Mouse (Mus musculus) v-Abl transformed pro-B cells (cell line): ENCODE measurements at regions not wholly inside any gene's neighbourhood (a gene's known extent, or its start where the extent isn't known, plus 50 kb on each side); places are given as distances from the start of the nearest gene placed in this dataset.
"Not testable (repeated sequence)": the region's sequence is repeated elsewhere in the genome, so short reads cannot be mapped to it uniquely, and the experiment has no call there.

Source experiments
- in situ Hi-C, 2 experiments: fragments of 400-800 bp; cut with MboI; formaldehyde crosslinking; loops; one replicate each; pipeline ENCODE4 v1.15.1; 2025; ENCODE audit not compliant: unreplicated experiment in 2 of 2

DNA sequence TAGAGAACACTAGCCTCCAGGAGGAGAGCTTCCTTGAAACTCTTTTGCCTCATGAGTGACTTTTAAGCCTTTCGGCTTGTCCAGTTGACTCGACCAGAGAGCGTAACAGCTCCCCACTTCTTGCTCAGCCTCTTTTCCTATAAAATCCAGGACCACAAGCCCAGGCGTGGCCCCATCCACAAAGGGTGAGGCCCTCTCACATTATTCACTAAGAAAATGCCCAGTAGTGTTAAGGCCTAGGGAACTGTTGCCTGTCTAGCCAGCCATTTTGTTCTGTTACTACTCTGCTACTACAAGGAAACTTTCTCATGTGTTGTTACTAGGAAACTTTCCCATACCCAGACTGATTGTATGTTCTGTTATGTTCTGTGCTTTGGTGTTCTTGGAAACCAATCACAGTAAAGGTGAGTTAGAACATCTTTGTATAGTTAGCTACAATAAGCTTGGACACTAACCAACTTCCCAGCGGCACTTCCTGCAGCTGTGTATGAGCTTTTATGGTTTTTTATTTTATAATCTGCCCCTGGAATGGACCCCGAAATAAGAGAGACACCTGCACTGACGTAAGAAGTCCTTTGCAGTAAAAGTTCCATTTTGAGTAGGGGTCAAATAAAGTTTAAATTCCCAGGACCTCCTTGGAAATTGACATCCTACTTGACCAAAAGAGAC, 162.1 kb downstream of the Akr1d1 start:
- in situ Hi-C loops: no loop called here

- in situ Hi-C loops: no loop called here
These were observed 162.8 kb downstream of the Akr1d1 start for GRCm38 (mm10) chr6:37692758-37693157.

GRCm38 (mm10) chr6:37696074-37696473, 166.1 kb downstream of the Akr1d1 start:
- in situ Hi-C loops: no loop called here

DNA sequence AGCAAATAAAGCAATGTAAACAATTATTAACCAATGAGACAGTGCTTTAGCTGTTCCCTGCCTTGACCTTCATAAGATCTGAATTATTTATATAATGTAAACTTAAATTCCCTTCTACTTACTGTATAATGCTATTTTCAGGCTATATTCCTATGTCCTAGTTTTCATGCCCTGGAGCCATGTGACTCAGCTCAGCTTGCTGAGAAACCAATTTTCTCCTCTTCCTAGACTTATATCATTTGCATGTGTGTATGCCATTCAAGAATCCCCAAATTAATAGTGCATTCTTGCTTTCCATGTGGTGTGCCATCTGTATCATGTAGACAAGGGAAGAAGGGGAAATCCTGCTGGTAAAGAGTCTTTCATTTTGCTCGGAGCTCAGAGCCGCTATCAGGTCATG, 166.7 kb upstream of the Trim24 start:
- in situ Hi-C loops: no loop called here

DNA sequence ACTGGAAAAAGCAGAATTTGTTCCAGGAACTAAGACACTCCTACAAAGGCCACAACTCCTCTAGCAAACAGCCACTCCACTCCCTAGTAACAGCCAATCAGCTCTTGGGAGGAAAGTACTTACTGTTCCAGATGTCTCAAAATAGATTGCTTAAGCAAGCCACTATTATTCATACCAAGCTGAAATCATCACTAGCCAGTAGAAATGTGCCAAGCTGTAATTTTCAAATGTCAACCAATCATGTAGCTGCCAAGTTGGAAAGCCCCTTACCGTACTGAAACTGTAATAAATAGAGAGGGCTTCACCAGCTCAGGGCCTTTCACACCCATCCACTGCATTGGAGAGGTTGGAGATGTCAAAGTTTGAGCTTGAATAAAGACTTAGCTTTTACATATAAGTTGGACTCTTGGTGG, 164.9 kb upstream of the Trim24 start:
- in situ Hi-C loops: no loop called here

DNA sequence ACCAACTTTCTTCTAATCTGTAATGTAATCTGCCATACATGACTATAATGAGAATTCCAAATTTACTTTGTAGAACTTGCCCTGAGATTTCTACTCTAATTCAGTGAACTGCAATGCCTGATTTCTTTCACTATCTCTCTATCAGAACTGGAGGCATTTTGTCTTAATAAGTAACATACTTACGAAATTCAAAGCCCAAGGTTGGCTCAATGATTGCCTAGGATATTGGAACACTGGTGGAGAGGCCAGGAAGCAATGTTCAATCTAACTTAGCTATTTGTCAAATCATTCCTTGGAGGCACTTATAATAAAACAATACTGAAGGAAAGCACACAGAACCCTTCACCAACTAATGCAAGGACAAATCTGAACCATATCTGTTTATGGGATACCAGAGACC, 162.9 kb upstream of the Trim24 start:
- in situ Hi-C loops: not testable (repeated sequence)

DNA sequence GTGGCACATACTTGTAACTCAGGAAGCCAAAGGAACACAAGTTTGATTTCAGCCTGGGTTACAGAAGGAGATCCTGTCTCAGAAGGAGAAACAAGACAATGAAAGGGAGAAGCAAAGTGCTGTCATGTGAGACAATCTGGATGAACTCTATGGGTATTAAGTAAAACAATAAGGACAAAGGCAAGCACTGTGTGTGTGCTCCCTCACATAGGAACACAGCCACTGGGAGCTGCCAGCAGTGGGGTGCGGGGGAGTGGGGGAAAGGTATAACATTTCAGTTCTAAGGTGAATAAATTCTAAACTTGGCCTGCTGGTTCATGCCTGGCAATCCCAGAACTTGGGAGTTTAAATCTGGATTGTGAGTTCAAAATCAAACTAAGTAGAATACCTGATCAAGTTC, 158.8 kb upstream of the Trim24 start:
- in situ Hi-C loops: loop anchor here (5.0 to 10.0 kb wide), 4 partner anchors 87 to 343 kb away; no protein-coding TSS in a partner anchor

GRCm38 (mm10) chr6:37713411-37713810, 157.2 kb upstream of the Trim24 start:
- in situ Hi-C loops: loop anchor here (5.0 to 10.0 kb wide), 4 partner anchors 89 to 341 kb away; no protein-coding TSS in a partner anchor

DNA sequence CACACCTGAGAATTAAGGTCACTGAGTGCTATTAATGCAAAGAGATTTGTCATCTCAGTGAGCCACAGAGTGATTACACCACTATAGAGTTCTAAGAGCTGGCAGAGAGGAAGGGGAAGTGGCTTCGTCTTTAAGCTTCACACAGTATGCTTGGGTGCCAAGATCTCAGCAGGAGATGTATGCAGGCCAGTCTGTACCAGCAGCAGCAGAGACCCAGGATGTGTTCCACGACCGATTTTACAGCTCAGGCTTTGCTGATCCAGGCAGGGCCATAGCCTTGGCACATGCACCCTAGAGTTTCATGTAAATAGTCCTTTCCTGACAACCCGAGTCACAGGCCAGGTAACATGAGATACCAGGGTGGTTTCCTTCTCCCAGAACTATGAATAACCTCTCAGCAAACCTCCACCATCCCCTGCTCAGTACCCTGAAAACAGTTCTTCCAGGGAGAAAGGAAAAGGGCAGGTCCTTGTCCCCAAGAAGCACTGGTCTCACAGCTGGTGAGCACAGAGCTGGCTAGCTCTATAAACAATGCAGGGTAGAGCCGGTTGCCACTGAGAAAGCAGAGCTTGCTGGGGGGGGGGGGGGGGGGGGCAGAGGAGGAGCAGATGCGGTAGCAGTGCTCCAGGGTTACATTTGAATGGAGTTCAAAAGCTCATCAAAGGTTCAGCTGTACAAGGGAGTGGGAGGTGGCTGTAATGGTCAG, 156.2 kb upstream of the Trim24 start:
- in situ Hi-C loops: loop anchor here (5.0 to 10.0 kb wide), 4 partner anchors 90 to 340 kb away; no protein-coding TSS in a partner anchor

DNA sequence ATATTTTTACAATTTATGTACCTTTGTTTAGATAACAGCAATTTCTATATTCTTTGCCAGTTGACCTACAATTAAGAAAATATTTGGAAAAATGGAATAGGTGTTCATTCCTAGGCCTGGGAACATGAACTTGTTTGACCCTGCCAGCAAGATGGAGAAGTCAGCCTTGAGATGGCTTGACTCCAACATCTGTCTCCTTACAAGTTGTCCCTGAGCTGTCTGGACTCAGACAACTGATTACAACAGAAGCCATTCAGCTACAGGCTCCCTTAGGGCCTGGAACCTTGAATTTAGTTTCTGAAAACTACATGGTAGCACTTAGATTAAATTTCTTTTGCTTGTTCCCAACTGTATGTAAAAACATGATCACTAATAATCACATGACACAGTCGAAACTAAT, 148.9 kb upstream of the Trim24 start:
- in situ Hi-C loops: no loop called here

GRCm38 (mm10) chr6:37723337-37723736, 147.3 kb upstream of the Trim24 start:
- in situ Hi-C loops: no loop called here

DNA sequence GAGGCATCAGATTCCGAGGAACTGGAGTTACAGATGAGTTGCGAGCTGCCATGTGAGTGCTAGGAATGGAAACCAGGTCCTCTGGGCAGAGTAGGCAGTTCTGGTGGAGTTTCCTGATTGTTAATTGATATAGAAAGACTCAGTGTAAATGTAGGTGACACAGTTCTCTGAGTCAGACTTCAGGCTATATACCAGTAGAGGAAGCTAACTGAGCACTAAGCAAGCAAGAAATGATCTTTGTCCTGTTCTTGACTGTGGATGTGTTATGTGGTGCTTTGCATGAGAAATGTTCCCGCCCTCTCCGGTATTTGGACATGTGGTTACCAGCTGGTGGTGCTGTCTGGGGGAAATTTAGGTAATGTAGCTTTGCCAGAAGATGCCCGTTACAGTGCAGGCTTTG, 146.4 kb upstream of the Trim24 start:
- in situ Hi-C loops: no loop called here

GRCm38 (mm10) chr6:37728621-37729020, 142.0 kb upstream of the Trim24 start:
- in situ Hi-C loops: no loop called here

DNA sequence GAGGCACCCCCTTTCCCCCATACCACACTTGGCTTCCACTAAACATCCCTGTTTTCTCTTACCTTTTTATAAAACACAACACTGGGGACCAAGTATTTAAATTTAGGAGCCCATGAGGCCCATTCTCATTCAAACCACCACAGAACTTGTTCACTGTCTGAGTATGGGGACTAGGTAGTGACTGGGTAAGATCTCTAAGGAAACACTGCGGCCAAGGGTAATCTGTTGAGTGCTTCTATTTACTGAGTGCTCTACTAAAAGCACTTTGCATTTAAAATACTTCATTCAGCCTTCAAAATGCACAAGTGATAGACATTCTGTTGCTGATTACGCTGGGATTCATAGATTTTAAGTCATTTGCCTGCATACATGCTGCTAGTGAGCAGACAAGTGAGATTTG, 141.4 kb upstream of the Trim24 start:
- in situ Hi-C loops: no loop called here

- in situ Hi-C loops: loop anchor here in 1 of 2 experiments (10.0 kb wide), 1 partner anchor 116 kb away; no protein-coding TSS in a partner anchor
These were observed 139.9 kb upstream of the Trim24 start for GRCm38 (mm10) chr6:37730500-37731239.

DNA sequence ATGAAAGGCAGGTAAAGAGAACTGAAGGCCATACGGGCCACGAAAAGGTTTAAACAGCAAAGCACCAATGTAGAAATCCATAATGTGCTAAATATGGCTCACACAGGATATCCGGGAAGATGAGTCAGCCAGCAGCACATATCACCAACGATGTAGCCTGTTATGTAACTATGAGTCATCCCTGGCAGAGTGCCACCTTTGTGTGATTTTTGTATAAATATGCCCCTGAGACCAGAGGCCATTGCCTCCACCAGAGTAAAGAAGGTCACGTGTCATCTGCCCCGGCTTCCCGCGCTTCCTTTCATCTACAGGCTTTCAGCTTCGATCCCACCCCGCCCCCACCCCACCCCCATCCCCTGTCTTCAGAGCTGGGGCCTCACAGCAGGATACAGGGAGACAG, 138.2 kb upstream of the Trim24 start:
- in situ Hi-C loops: loop anchor here in 1 of 2 experiments (10.0 kb wide), 1 partner anchor 118 kb away; no protein-coding TSS in a partner anchor

DNA sequence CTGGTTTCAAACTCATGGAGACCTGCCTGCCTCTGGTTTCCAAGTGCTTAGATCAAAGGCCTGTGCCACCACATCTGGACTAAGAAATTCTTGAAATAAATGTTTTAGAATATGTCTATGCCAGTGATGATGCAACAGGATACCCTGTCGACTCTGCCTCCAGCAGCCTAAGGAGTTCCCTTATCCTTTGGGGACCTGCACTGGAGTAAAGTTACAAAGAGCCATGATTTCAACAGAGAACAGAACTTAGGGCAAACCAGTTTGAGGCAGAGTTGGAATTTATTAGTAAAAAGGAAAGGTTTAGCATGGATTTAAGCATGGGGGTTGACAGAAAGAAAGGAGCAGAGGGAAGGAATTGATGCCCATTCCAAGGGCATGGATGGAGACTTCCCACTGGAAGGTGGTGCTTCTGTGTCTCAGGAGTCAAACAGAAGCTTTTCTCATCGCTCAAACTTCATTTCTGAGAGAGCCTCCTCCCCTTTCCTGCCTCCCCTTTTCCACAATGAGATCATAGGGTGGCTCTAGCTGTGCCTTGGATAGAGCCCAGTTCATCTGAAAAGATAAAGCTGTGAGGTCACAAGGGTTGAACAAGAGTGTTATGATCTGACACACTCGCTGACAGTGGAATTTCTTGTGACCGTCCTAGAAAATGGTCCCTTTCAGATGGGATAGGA, 135.2 kb upstream of the Trim24 start:
- in situ Hi-C loops: loop anchor here in 1 of 2 experiments (10.0 kb wide), 1 partner anchor 121 kb away; no protein-coding TSS in a partner anchor

DNA sequence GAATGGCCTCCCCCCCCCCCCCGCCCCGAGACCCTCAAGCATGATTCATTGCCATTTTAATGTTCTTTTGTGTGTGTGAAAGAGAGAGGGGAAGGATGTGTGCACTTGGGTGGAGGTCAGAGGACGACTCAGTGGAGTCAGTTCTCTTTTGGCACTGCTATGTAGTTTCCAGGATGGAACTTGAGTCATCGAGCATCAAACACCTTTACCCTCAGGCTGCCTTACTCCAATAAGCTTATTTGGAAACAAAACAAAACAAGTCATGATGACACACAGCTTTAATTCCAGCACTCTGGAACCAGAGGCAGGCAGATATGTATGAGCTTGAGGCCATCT, 134.7 kb upstream of the Trim24 start:
- in situ Hi-C loops: loop anchor here in 1 of 2 experiments (10.0 kb wide), 1 partner anchor 121 kb away; no protein-coding TSS in a partner anchor

DNA sequence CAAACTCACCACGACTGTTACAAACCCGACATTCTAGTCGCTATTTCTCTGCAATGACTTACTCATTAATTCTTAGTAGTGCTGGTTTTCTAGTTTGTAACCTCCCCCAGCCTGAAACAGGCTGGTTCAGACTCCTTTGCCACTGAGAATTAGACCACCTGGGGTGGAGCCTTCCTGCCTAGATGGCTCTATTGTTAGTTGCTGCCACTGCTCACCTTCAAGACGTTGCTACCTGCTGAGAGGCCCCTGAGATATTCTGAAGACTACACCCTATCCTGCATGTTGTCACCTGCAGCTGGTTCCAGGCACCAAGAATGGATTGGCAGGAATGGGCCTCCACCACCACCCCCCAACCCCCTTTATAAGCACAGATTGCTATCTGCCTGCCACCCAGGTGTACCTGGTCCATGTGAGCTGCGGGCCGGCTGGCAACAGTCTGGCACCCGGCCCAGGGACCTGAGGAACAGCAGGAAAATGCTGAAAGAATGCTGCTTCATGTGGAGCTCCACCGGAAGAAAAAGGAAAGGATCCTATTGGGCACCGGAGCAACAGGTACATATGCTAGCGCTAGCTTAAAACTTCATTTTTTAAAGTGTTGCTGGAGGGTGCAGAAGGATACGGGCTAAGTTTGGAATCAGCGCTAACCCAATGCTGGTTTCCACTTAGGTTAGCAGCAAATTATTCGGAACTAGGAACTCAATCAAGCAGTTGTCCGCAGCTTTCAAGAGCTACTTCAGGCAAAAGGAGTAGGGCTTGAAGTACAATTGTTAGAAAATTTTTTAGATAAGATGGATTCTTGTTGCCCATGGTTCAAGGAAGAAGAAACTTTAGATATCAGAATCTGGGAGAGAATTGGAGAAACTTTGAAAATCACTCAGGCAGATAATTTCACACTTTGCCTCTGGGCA, 129.4 kb upstream of the Trim24 start:
- in situ Hi-C loops: no loop called here

DNA sequence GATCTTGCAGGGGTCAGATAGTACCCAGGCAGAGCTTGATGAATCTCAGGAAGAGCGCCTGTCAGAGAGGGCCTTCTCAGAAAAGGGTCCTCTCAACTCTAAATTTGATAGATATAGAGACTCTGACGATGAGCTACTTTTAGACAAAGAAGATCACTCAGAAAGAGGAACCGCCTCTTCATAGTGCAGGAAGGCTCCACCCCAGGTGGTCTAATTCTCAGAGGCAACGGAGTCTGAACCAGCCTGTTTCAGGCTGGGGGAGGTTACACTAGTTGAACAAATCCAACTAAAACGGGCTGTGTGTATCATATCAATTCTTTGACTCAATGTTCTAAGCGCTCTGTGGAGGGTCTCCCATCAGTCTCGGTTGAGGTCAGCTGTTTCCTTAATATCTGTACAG, 128.7 kb upstream of the Trim24 start:
- in situ Hi-C loops: not testable (repeated sequence)
